Mouse (Mus musculus) forebrain, embryonic 12.5 days (tissue): Measurements from ENCODE around the gene Cdh4. TPM values are rescaled to one million over a fixed set of nuclear protein-coding genes. Genes with fewer than 3 reads are reported as not detected.

Experiments
- ATAC-seq: fragments of 200-750 bp; cut with Nextera tagmentation; 2 replicates; pipeline ENCODE4 v1.8.0; 2017; ENCODE audit warnings: moderate TSS enrichment; ENCODE audit not compliant: low FRiP score
- H3K27ac ChIP-seq: fragments of 300-500 bp; sonication (generic); 2 replicates; pipeline ENCODE4 v1.5.1; 2016; ENCODE audit warnings: mild to moderate bottlenecking
- H3K27me3 ChIP-seq: fragments of 300-500 bp; sonication (generic); 2 replicates; pipeline ENCODE4 v1.6.1; 2016; ENCODE audit warnings: mild to moderate bottlenecking
- H3K36me3 ChIP-seq: fragments of 300-500 bp; sonication (generic); replicated peaks from 2 replicates; pipeline ENCODE4 v1.6.1; 2016; ENCODE audit warnings: mild to moderate bottlenecking
- H3K4me1 ChIP-seq: fragments of 300-500 bp; sonication (generic); 2 replicates; pipeline ENCODE4 v1.6.1; 2016
- H3K4me2 ChIP-seq: fragments of 300-500 bp; sonication (generic); 2 replicates; pipeline ENCODE4 v1.6.1; 2016; ENCODE audit warnings: mild to moderate bottlenecking, moderate library complexity
- H3K4me3 ChIP-seq: fragments of 300-500 bp; sonication (generic); replicated peaks from 2 replicates; pipeline ENCODE4 v1.5.1; 2016; ENCODE audit warnings: mild to moderate bottlenecking
- H3K9ac ChIP-seq: fragments of 300-500 bp; sonication (generic); 2 replicates; pipeline ENCODE4 v1.6.1; 2016; ENCODE audit warnings: mild to moderate bottlenecking
- H3K9me3 ChIP-seq: fragments of 300-500 bp; sonication (generic); 2 replicates; pipeline ENCODE4 v1.6.1; 2016
- WGBS: fragments of 180-500 bp; shearing (Covaris S2); methylation state at CpG from one replicate; pipeline ENCODE4 v1.1.7; 2016; 5-methylcytosine and 5-hydroxymethylcytosine counted together
- polyA plus RNA-seq: library from polyadenylated mRNA; unstranded; fragments of >200 nt; fragmentation: Nextera tagmentation; extraction: Ambion mirVana; gene quantifications from 2 replicates; pipeline ENCODE4 v1.2.1, GENCODE M21; 2016

Gene Cdh4
- polyA plus RNA-seq, 1 experiment from 2014 or later = 30.7 TPM

GRCm38 (mm10) chr2:179522141-179522540 is 79.9 kb downstream of the Cdh4 start:
- Histone ChIP-seq H3K9ac (no peak overlapping the region), H3K4me2 (no peak overlapping the region), H3K4me1 (peaks cover 65% of the 10 kb centered on the region), H3K9me3 (no peaks in the 10 kb centered on the region), H3K27me3 (peaks cover 4% of the 10 kb centered on the region; the same call in 1 of the 2 replicates), H3K27ac (peak overlapping the region; percentile 78), H3K4me3 (no peak overlapping the region), H3K36me3 (no peaks in the 10 kb centered on the region)
- ATAC-seq = no peak
- 5% methylated on average over 8 of the region's 8 CpGs for WGBS

DNA sequence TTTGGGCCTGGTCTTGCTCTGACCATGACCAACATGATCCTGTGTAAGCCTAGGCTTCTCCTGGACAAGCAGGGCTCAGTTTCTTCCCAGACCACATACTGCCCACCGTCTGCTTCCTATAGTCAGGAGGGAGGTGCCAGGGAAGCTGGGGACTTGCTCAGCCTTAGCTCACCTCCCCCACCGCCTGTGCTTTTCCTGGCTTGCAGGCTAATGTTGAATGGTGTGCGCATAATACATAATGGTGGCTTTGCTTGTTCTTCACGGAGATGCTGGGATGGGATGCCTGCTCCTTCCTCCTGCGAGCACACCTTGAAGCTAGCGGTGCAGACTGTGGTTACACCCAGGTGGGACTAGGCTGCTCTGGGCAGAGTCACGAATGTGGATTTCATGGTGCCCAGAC is 84.7 kb downstream of the Cdh4 start:
- 62% methylated on average over 7 of the region's 7 CpGs for WGBS
- Histone ChIP-seq H3K9me3 (no peaks in the 10 kb centered on the region), H3K4me2 (no peak overlapping the region), H3K4me3 (no peak overlapping the region), H3K9ac (no peak overlapping the region), H3K27me3 (no peaks in the 10 kb centered on the region), H3K4me1 (peaks cover 46% of the 10 kb centered on the region), H3K36me3 (no peaks in the 10 kb centered on the region), H3K27ac (no peak overlapping the region)
- ATAC-seq = no peak

DNA sequence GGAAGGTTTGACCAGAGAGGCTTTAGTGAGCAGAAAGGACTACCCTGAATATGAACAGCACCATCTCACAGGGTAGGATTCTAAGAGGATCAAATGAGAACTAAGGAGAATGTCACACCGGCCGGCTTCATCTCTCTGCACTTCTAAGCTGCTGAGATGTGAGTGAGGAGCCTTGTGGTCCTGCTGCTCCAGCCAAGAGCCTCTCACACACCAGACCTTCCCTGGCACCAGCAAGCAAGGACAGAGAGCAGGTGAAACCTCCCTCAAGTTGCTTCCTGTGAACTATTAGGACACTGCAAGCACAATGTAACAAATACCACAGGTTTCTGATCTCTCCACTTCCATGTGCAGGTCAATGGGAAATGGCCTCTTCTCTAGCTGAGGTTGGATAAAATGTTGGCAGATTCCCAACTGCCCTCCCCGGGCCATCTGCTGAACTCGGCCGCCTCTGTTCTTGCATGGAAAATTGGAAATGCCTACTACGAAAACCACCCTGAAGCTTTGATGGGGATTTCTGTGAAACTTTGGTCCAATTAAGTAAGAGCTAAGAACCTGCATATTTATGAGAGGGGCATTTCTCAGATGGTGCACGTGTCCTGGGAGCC is 88.3 kb downstream of the Cdh4 start:
- Histone ChIP-seq H3K9me3 (no peaks in the 10 kb centered on the region), H3K36me3 (no peaks in the 10 kb centered on the region), H3K27me3 (no peaks in the 10 kb centered on the region), H3K4me2 (no peak overlapping the region), H3K27ac (peak overlapping the region; percentile 69), H3K9ac (no peak overlapping the region), H3K4me1 (peaks cover 54% of the 10 kb centered on the region), H3K4me3 (no peak overlapping the region)
- WGBS = 53% methylated on average over 7 of the region's 7 CpGs
- ATAC-seq = no peak

GRCm38 (mm10) chr2:179533196-179533595 is 91.0 kb downstream of the Cdh4 start:
- no peak overlapping the region for H3K27ac ChIP-seq
- ATAC-seq = no peak
- no peaks in the 10 kb centered on the region for H3K36me3 ChIP-seq
- no peaks in the 10 kb centered on the region for H3K27me3 ChIP-seq
- no peaks in the 10 kb centered on the region for H3K9me3 ChIP-seq
- H3K9ac ChIP-seq = no peak overlapping the region
- H3K4me2 ChIP-seq = no peak overlapping the region
- H3K4me3 ChIP-seq = no peak overlapping the region
- H3K4me1 ChIP-seq = peaks cover 75% of the 10 kb centered on the region
- 80% methylated on average over 6 of the region's 6 CpGs for WGBS

DNA sequence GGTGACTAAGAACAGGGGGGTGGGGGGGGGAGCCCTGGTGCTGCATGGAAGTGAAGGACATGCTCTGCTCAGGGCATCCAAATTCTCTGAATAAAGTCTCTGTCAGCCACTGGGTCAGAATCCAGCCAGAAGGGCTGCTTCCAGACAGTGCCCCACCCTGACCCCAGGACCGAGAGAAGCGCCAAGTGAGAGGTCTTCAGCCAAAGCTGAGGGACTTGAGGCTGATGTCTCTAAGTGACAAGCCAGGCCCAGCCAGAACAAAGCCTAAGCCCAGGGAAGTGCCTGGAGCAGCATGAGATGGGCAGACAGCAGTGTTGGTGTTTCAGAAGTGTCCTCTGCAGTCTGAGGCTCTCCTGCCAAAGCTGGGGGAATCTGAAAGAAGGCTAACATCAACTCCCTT is 91.7 kb downstream of the Cdh4 start:
- H3K4me2 ChIP-seq = no peak overlapping the region
- peaks cover 80% of the 10 kb centered on the region for H3K4me1 ChIP-seq
- H3K9me3 ChIP-seq = no peaks in the 10 kb centered on the region
- H3K4me3 ChIP-seq = no peak overlapping the region
- H3K27ac ChIP-seq = 0 out of 2 replicates have a peak overlapping the region, but pooled peaks have one; percentile 42
- no peaks in the 10 kb centered on the region for H3K27me3 ChIP-seq
- 83% methylated on average over 2 of the region's 2 CpGs for WGBS
- no peak overlapping the region for H3K9ac ChIP-seq
- no peak for ATAC-seq
- no peaks in the 10 kb centered on the region for H3K36me3 ChIP-seq

DNA sequence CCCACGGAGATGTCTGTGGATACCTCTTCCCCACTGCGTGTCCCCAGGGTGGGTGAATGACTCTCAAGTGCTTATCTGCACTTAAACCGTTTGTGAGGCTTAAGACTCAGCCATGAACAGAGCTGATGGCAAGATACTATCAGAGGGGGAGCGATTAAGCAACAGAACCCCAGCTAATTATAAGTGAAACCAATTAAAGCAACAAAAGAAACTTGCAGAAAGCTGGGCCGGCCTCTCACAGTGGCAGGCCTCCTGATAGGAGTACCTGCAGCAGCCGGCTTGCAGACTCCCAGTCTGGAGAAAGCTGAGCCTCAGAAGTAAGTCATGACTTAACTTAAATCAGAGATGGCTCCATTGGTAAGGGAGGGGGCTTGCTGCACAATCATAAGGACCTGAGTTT is 93.0 kb downstream of the Cdh4 start:
- peaks cover 82% of the 10 kb centered on the region for H3K4me1 ChIP-seq
- H3K4me2 ChIP-seq = no peak overlapping the region
- H3K27me3 ChIP-seq = no peaks in the 10 kb centered on the region
- ATAC-seq = peak; percentile 6; the same call in 1 of the 2 replicates
- H3K9ac ChIP-seq = no peak overlapping the region
- H3K36me3 ChIP-seq = no peaks in the 10 kb centered on the region
- no peak overlapping the region for H3K4me3 ChIP-seq
- peak overlapping the region; percentile 86 for H3K27ac ChIP-seq
- no peaks in the 10 kb centered on the region for H3K9me3 ChIP-seq
- 1% methylated on average over 6 of the region's 6 CpGs for WGBS

GRCm38 (mm10) chr2:179536762-179537161 is 94.5 kb downstream of the Cdh4 start:
- H3K27me3 ChIP-seq = no peaks in the 10 kb centered on the region
- H3K4me3 ChIP-seq = no peak overlapping the region
- 0 out of 2 replicates have a peak overlapping the region, but pooled peaks have one; percentile 13 for H3K4me2 ChIP-seq
- 1% methylated on average over 2 of the region's 2 CpGs for WGBS
- H3K4me1 ChIP-seq = peaks cover 75% of the 10 kb centered on the region
- H3K9ac ChIP-seq = no peak overlapping the region
- peak overlapping the region; percentile 84 for H3K27ac ChIP-seq
- no peaks in the 10 kb centered on the region for H3K36me3 ChIP-seq
- ATAC-seq = 0 out of 2 replicates have a peak, but pooled peaks have one; percentile 5
- no peaks in the 10 kb centered on the region for H3K9me3 ChIP-seq

GRCm38 (mm10) chr2:179537390-179537789 is 95.2 kb downstream of the Cdh4 start:
- ATAC-seq = peak; percentile 95
- 0 out of 2 replicates have a peak overlapping the region, but pooled peaks have one; percentile 36 for H3K9ac ChIP-seq
- peak overlapping the region; percentile 41 for H3K4me2 ChIP-seq
- WGBS = under 1% methylated on average over 19 of the region's 19 CpGs
- H3K4me1 ChIP-seq = peaks cover 72% of the 10 kb centered on the region
- no peaks in the 10 kb centered on the region for H3K9me3 ChIP-seq
- no peaks in the 10 kb centered on the region for H3K36me3 ChIP-seq
- H3K27ac ChIP-seq = peak overlapping the region; percentile 87
- H3K27me3 ChIP-seq = no peaks in the 10 kb centered on the region
- H3K4me3 ChIP-seq = no peak overlapping the region

GRCm38 (mm10) chr2:179537800-179538450 is 95.7 kb downstream of the Cdh4 start:
- Histone ChIP-seq H3K36me3 (no peaks in the 10 kb centered on the region), H3K9me3 (no peaks in the 10 kb centered on the region), H3K4me3 (no peak overlapping the region), H3K4me1 (peaks cover 67% of the 10 kb centered on the region), H3K9ac (0 out of 2 replicates have a peak overlapping the region, but pooled peaks have one; percentile 36), H3K27ac (peak overlapping the region; percentile 87), H3K4me2 (peak overlapping the region; percentile 41), H3K27me3 (no peaks in the 10 kb centered on the region)
- whole genome bisulfite sequencing = 19% methylated on average over 3 of the region's 3 CpGs
- ATAC-seq = peak; percentile 31

DNA sequence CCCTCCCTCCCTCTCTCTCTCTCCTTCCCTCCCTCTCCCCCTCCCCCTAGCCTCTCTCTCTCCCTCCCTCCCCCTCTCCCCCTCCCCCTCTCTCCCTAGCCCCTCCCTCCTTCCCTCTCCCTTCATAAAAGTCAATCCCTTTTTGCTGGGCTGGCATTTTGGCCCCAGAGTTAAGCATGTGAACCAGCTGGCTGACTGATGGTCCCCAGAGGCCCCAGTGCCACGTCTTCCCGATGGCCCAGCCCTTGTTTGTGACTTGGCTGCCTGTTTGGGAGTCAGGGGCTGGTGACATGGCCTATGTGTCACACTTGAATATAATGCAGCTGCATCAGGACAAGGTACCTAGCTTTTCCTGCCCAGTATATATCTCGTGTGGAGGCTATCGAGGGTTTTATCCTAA is 96.3 kb downstream of the Cdh4 start:
- WGBS = 36% methylated on average over 4 of the region's 4 CpGs
- Histone ChIP-seq H3K4me3 (no peak overlapping the region), H3K4me1 (peaks cover 61% of the 10 kb centered on the region), H3K27ac (peak overlapping the region; percentile 68; the same call in 1 of the 2 replicates), H3K4me2 (no peak overlapping the region), H3K9me3 (no peaks in the 10 kb centered on the region), H3K36me3 (no peaks in the 10 kb centered on the region), H3K9ac (no peak overlapping the region), H3K27me3 (no peaks in the 10 kb centered on the region)
- ATAC-seq = no peak

DNA sequence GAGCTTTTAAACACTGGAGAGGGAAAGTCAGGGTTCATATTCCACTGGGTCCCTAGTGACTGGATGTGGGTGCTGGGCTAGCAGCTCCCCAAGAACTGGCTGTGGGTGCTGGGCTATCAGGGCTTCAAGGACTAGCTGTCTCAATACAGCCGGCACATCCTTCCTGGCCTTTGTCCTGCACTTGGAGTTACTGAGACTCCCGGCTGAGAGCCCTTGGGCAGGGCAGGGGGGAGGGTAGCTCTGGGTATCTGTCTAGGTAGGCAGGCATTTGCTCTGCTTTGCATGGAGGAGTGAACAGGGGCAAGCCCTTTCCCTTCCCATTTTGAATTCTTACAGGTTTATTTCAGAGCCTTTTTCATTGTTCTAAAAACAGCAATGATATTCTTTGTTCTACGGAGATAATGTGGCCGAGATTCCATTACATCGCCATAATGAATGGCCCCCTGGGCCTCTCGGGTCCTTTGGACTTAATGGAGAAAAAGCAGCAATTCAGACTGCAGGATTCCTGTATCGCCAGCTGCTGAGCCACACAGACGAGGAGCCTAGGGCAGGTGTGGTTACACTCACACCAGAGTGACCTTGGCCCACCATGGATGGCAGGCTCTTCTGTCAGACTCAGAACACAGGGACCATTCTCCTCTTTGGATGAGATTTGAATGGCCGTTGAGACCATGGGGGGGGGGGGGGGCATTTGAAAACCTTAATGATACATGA is 97.5 kb downstream of the Cdh4 start:
- Histone ChIP-seq H3K36me3 (no peaks in the 10 kb centered on the region), H3K9me3 (no peaks in the 10 kb centered on the region), H3K27me3 (no peaks in the 10 kb centered on the region), H3K4me1 (peaks cover 51% of the 10 kb centered on the region), H3K27ac (peak overlapping the region; percentile 68), H3K9ac (no peak overlapping the region; the same call in 1 of the 2 replicates), H3K4me2 (0 out of 2 replicates have a peak overlapping the region, but pooled peaks have one; percentile 19), H3K4me3 (no peak overlapping the region)
- ATAC-seq = no peak
- WGBS = 5% methylated on average over 9 of the region's 9 CpGs

GRCm38 (mm10) chr2:179541096-179541495 is 98.9 kb downstream of the Cdh4 start:
- Histone ChIP-seq H3K4me3 (no peak overlapping the region), H3K9me3 (no peaks in the 10 kb centered on the region), H3K36me3 (no peaks in the 10 kb centered on the region), H3K27ac (no peak overlapping the region), H3K27me3 (no peaks in the 10 kb centered on the region), H3K9ac (no peak overlapping the region), H3K4me1 (peaks cover 37% of the 10 kb centered on the region), H3K4me2 (no peak overlapping the region)
- WGBS = 90% methylated on average over 4 of the region's 4 CpGs
- no peak for ATAC-seq
